Mouse (Mus musculus): Measurements from ENCODE around the gene Pdxk. TPM values are rescaled to one million over a fixed set of nuclear protein-coding genes. Genes with fewer than 3 reads are reported as not detected.
"Not testable (repeated sequence)": the region's sequence is repeated elsewhere in the genome, so short reads cannot be mapped to it uniquely, and the experiment has no call there.

The Pdxk gene
- 73.9 and 74.7 TPM in 2 replicates for total RNA-seq (2014; rRNA removed)
- 52.6 and 59.3 TPM in 2 replicates for polyA plus RNA-seq (2015; fragmentation: Nextera tagmentation; extraction: Ambion mirVana)

GRCm38 (mm10) chr10:78464792-78465207 is at the start of gene Pdxk:
Gene Pdxk (minus strand): TSS chr10:78464975.
- Histone ChIP-seq H3K27me3 (ENCODE audit: insufficient read depth, low read length) (no peaks in the 10 kb centered on the region), H3K4me3 (ENCODE audit: low read depth, low read length) (peak within 1 kb of the TSS; percentile 84), H3K27ac (ENCODE audit: low read depth, low read length) (peak within 1 kb of the TSS; percentile 73), H3K9ac (replicated peaks; ENCODE audit: low read length, poor library complexity, severe bottlenecking) (peak within 1 kb of the TSS; percentile 85), H3K9me3 (ENCODE audit: low read length) (no peaks in the 10 kb centered on the region), H3K36me3 (ENCODE audit: insufficient read depth, low read length) (no peaks in the 10 kb centered on the region), H3K4me2 (ENCODE audit: low read depth, low read length, poor library complexity, severe bottlenecking) (peak within 1 kb of the TSS; percentile 84), H3K4me1 (ENCODE audit: insufficient read depth, low read length) (no peaks in the 10 kb centered on the region; the same call in 1 of the 2 replicates)
- ATAC-seq (ENCODE audit: low FRiP score), result peak; percentile 90
- WGBS, result 1% methylated on average over 26 of the region's 35 CpGs
- no peak for TF ChIP-seq CTCF (IDR thresholded peaks at IDR 0.05)
- peak; percentile 93 for DNase-seq (ENCODE audit: low spot score)

GRCm38 (mm10) chr10:78502986-78503733 is 38.4 kb upstream of the Pdxk start:
- WGBS, result 72% methylated on average over 6 of the region's 6 CpGs
- no peak for TF ChIP-seq CTCF (IDR thresholded peaks at IDR 0.05)
- no peak for ATAC-seq (ENCODE audit: low FRiP score)

GRCm38 (mm10) chr10:78487431-78488086 is 22.8 kb upstream of the Pdxk start:
- Histone ChIP-seq H3K4me2 (ENCODE audit: low read depth, low read length, poor library complexity, severe bottlenecking) (peak overlapping the region; percentile 32; the same call in 1 of the 2 replicates), H3K27ac (ENCODE audit: low read depth, low read length) (no peak overlapping the region), H3K27me3 (ENCODE audit: insufficient read depth, low read length) (no peaks in the 10 kb centered on the region), H3K36me3 (ENCODE audit: insufficient read depth, low read length) (no peaks in the 10 kb centered on the region), H3K9ac (replicated peaks; ENCODE audit: low read length, poor library complexity, severe bottlenecking) (no peak overlapping the region), H3K4me3 (ENCODE audit: low read depth, low read length) (0 out of 2 replicates have a peak overlapping the region, but pooled peaks have one; percentile 5), H3K9me3 (ENCODE audit: low read length) (no peaks in the 10 kb centered on the region), H3K4me1 (ENCODE audit: insufficient read depth, low read length) (no peaks in the 10 kb centered on the region)
- peak; percentile 82 for TF ChIP-seq CTCF (IDR thresholded peaks at IDR 0.05)
- peak; percentile 68 for DNase-seq (ENCODE audit: low spot score)
- ATAC-seq (ENCODE audit: low FRiP score), result peak; percentile 80
- WGBS, result 10% methylated on average over 26 of the region's 26 CpGs

More at GRCm38 (mm10) chr10:78502986-78503733, 38.4 kb upstream of the Pdxk start:
- no peaks in the 10 kb centered on the region for H3K27me3 ChIP-seq (ENCODE audit: insufficient read depth, low read length)
- no peak overlapping the region for H3K4me2 ChIP-seq (ENCODE audit: low read depth, low read length, poor library complexity, severe bottlenecking)
- no peaks in the 10 kb centered on the region for H3K36me3 ChIP-seq (ENCODE audit: insufficient read depth, low read length)
- DNase-seq (ENCODE audit: low spot score), result no peak
- no peaks in the 10 kb centered on the region for H3K9me3 ChIP-seq (ENCODE audit: low read length)
- no peak overlapping the region for H3K9ac ChIP-seq (replicated peaks; ENCODE audit: low read length, poor library complexity, severe bottlenecking)
- H3K4me1 ChIP-seq (ENCODE audit: insufficient read depth, low read length), result no peaks in the 10 kb centered on the region
- H3K27ac ChIP-seq (ENCODE audit: low read depth, low read length), result no peak overlapping the region
- H3K4me3 ChIP-seq (ENCODE audit: low read depth, low read length), result no peak overlapping the region

DNA sequence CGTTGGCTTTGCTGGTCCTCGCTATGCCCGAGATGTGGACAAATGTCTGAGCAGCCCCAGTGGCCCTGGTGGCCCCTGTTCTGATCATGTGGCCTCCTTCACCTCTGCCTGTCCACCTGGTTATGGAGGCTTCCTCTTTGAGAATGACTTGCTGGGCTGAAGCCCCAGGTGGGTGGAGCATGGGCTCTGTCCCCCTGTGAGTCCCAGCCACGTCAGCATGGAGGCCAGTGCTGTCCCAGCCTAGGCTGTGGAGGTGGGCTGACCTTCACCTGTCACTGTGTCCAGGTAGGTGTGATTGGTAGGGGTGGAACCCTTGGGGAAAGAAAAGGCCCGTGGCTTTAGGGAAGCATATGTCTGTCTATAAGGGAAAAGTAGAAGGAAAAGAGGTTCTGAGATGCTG is 22.1 kb upstream of the Pdxk start:
- ATAC-seq (ENCODE audit: low FRiP score), result no peak
- Histone ChIP-seq H3K27me3 (ENCODE audit: insufficient read depth, low read length) (no peaks in the 10 kb centered on the region), H3K9me3 (ENCODE audit: low read length) (no peaks in the 10 kb centered on the region), H3K4me3 (ENCODE audit: low read depth, low read length) (no peak overlapping the region), H3K4me2 (ENCODE audit: low read depth, low read length, poor library complexity, severe bottlenecking) (no peak overlapping the region), H3K4me1 (ENCODE audit: insufficient read depth, low read length) (no peaks in the 10 kb centered on the region), H3K27ac (ENCODE audit: low read depth, low read length) (no peak overlapping the region), H3K36me3 (ENCODE audit: insufficient read depth, low read length) (no peaks in the 10 kb centered on the region), H3K9ac (replicated peaks; ENCODE audit: low read length, poor library complexity, severe bottlenecking) (no peak overlapping the region)
- TF ChIP-seq CTCF (IDR thresholded peaks at IDR 0.05), result no peak
- DNase-seq (ENCODE audit: low spot score), result no peak
- WGBS, result 80% methylated on average over 5 of the region's 5 CpGs

- DNase-seq (ENCODE audit: low spot score); H3K4me3 ChIP-seq (ENCODE audit: low read depth, low read length); H3K4me1 ChIP-seq (ENCODE audit: insufficient read depth, low read length); ATAC-seq (ENCODE audit: low FRiP score); H3K4me2 ChIP-seq (ENCODE audit: low read depth, low read length, poor library complexity, severe bottlenecking); H3K36me3 ChIP-seq (ENCODE audit: insufficient read depth, low read length); H3K9ac ChIP-seq (replicated peaks; ENCODE audit: low read length, poor library complexity, severe bottlenecking); H3K9me3 ChIP-seq (ENCODE audit: low read length); H3K27ac ChIP-seq (ENCODE audit: low read depth, low read length); H3K27me3 ChIP-seq (ENCODE audit: insufficient read depth, low read length): not testable (repeated sequence)
- WGBS, result 66% methylated on average over 2 of the region's 2 CpGs
Observed at GRCm38 (mm10) chr10:78485369-78485768, 20.6 kb upstream of the Pdxk start.

Data from midbrain, postnatal 0 days (tissue).